Mouse (Mus musculus) cerebellum, adult 2 months (tissue): ENCODE results near the gene Vps72. TPM values are rescaled to one million over a fixed set of nuclear protein-coding genes. Genes with fewer than 3 reads are reported as not detected.

Source experiments
- DNase-seq, 2 experiments: peaks; one replicate each; pipeline ENCODE4 v3.0.0; 2021
- H3K27ac ChIP-seq: fragments of 200-500 bp; 2 replicates; pipeline ENCODE4 v1.5.1; 2012; ENCODE audit warnings: low read length, control low read depth, inconsistent platforms; ENCODE audit not compliant: insufficient read depth
- H3K27me3 ChIP-seq: fragments of 200-500 bp; 2 replicates; pipeline ENCODE4 v1.6.1; 2012; ENCODE audit warnings: inconsistent platforms, mild to moderate bottlenecking, low read length, moderate library complexity; ENCODE audit not compliant: control insufficient read depth, insufficient read depth
- H3K4me1 ChIP-seq: fragments of 200-500 bp; 2 replicates; pipeline ENCODE4 v1.6.1; 2011; ENCODE audit warnings: low read length; ENCODE audit not compliant: control insufficient read depth, insufficient read depth
- H3K4me3 ChIP-seq: fragments of 200-500 bp; replicated peaks from 2 replicates; pipeline ENCODE3; 2011; ENCODE audit warnings: mild to moderate bottlenecking, low read depth, low read length, control low read depth; ENCODE audit not compliant: insufficient read depth
- CTCF ChIP-seq: fragments of 200-500 bp; IDR thresholded peaks from 2 replicates; pipeline ENCODE4 v1.5.1; 2011; ENCODE audit warnings: low read depth, mild to moderate bottlenecking, control low read depth, low read length, moderate library complexity, borderline replicate concordance; ENCODE audit not compliant: insufficient read depth
- POLR2A ChIP-seq: fragments of 200-500 bp; IDR thresholded peaks from 2 replicates; pipeline ENCODE4 v1.6.1; 2011; ENCODE audit warnings: low read length, control low read depth, borderline replicate concordance; ENCODE audit not compliant: insufficient read depth
- WGBS: fragments of 180-500 bp; shearing (Covaris S2); methylation state at CpG from one replicate; pipeline ENCODE4 v1.1.7; 2018; 5-methylcytosine and 5-hydroxymethylcytosine counted together
- polyA plus RNA-seq: library from polyadenylated mRNA; depleted of rRNA; stranded (reverse); fragments of >200 nt; gene quantifications from 2 replicates; pipeline ENCODE4 v1.2.3, GENCODE M21; 2012

Vps72 gene
- polyA plus RNA-seq, 1 experiment, result 71.7 TPM

GRCm38 (mm10) chr3:95141952-95142616, 31.3 kb downstream of the Vps72 start, which contains the start of gene Tnfaip8l2:
TSS of gene Tnfaip8l2 (minus strand) at chr3:95142360.
- no peaks in the 10 kb centered on the region for H3K4me1 ChIP-seq
- H3K27me3 ChIP-seq, result no peaks in the 10 kb centered on the region
- TF ChIP-seq CTCF (no peak), POLR2A (no peak)
- no peak within 1 kb of the TSS for H3K27ac ChIP-seq
- 83% methylated on average over 10 of the region's 10 CpGs for WGBS
- DNase-seq, result no peak
- H3K4me3 ChIP-seq, result no peak within 1 kb of the TSS

GRCm38 (mm10) chr3:95142617-95143011, 31.8 kb downstream of the Vps72 start:
- Histone ChIP-seq H3K27ac (no peak overlapping the region), H3K27me3 (no peaks in the 10 kb centered on the region), H3K4me3 (no peak overlapping the region), H3K4me1 (no peaks in the 10 kb centered on the region)
- TF ChIP-seq POLR2A, result no peak
- peak; percentile 98 for TF ChIP-seq CTCF
- 9% methylated on average over 5 of the region's 5 CpGs for WGBS
- DNase-seq, result peak; percentile 88 to 95

- no peak for DNase-seq
- Histone ChIP-seq H3K4me1 (no peaks in the 10 kb centered on the region), H3K4me3 (no peak overlapping the region), H3K27ac (no peak overlapping the region), H3K27me3 (no peaks in the 10 kb centered on the region)
- 61% methylated on average over 3 of the region's 3 CpGs for WGBS
- no peak for TF ChIP-seq CTCF
- no peak for TF ChIP-seq POLR2A
These were observed 37.1 kb downstream of the Vps72 start for GRCm38 (mm10) chr3:95147924-95148323.

- no peak for TF ChIP-seq POLR2A
- TF ChIP-seq CTCF, result peak; percentile 58
- Histone ChIP-seq H3K4me3 (no peak overlapping the region), H3K27ac (no peak overlapping the region), H3K4me1 (no peaks in the 10 kb centered on the region), H3K27me3 (no peaks in the 10 kb centered on the region)
- peak in 1 of 2 experiments; percentile 50 for DNase-seq
- 44% methylated on average over 4 of the region's 4 CpGs for WGBS
These were observed 43.1 kb downstream of the Vps72 start for GRCm38 (mm10) chr3:95153874-95154273.

GRCm38 (mm10) chr3:95159511-95159986, 48.7 kb downstream of the Vps72 start:
- peak overlapping the region; percentile 34; the same call in 1 of the 2 replicates for H3K27ac ChIP-seq
- peak in 1 of 2 experiments; percentile 27 for DNase-seq
- whole genome bisulfite sequencing, result 20% methylated on average over 8 of the region's 8 CpGs
- no peaks in the 10 kb centered on the region for H3K27me3 ChIP-seq
- H3K4me1 ChIP-seq, result peaks cover 28% of the 10 kb centered on the region
- H3K4me3 ChIP-seq, result peak overlapping the region; percentile 73
- TF ChIP-seq POLR2A (no peak), CTCF (no peak)

- Histone ChIP-seq H3K27ac (peak within 1 kb of the TSS; percentile 34), H3K4me3 (peak within 1 kb of the TSS; percentile 95), H3K27me3 (no peaks in the 10 kb centered on the region), H3K4me1 (peaks cover 28% of the 10 kb centered on the region)
- under 1% methylated on average over 64 of the region's 66 CpGs for WGBS
- peak; percentile 88 to 94 for DNase-seq
- TF ChIP-seq CTCF (no peak), POLR2A (peak; percentile 84; the same call in 1 of the 2 replicates)
These were observed 49.5 kb downstream of the Vps72 start, which contains the start of gene Sema6c for GRCm38 (mm10) chr3:95159987-95160963. TSS of gene Sema6c (plus strand) at chr3:95160457.

GRCm38 (mm10) chr3:95161041-95161551, 50.3 kb downstream of the Vps72 start:
- H3K27me3 ChIP-seq, result no peaks in the 10 kb centered on the region
- under 1% methylated on average over 30 of the region's 30 CpGs for WGBS
- TF ChIP-seq CTCF (no peak), POLR2A (no peak)
- H3K27ac ChIP-seq, result no peak overlapping the region
- DNase-seq, result peak; percentile 38 to 62
- H3K4me3 ChIP-seq, result peak overlapping the region; percentile 95
- peaks cover 28% of the 10 kb centered on the region for H3K4me1 ChIP-seq
